Mouse (Mus musculus) stomach, embryonic 14.5 days (tissue): ENCODE measurements at regions not wholly inside any gene's neighbourhood (a gene's known extent, or its start where the extent isn't known, plus 50 kb on each side); places are given as distances from the start of the nearest gene placed in this dataset.

Experiments
- ATAC-seq: fragments of 200-750 bp; cut with Nextera tagmentation; 2 replicates; pipeline ENCODE4 v1.8.0; 2017; ENCODE audit warnings: low read depth, moderate TSS enrichment; ENCODE audit not compliant: insufficient number of reproducible peaks, insufficient read depth, low FRiP score
- H3K27ac ChIP-seq: fragments of 300-500 bp; sonication (generic); 2 replicates; pipeline ENCODE4 v1.5.1; 2014; ENCODE audit warnings: mild to moderate bottlenecking, low read length, moderate library complexity, mixed read lengths
- H3K27me3 ChIP-seq: fragments of 300-500 bp; sonication (generic); 2 replicates; pipeline ENCODE4 v1.6.1; 2014; ENCODE audit warnings: low read length, control low read depth, mixed read lengths; ENCODE audit not compliant: control insufficient read depth, insufficient read depth
- H3K36me3 ChIP-seq: fragments of 300-500 bp; sonication (generic); 2 replicates; pipeline ENCODE4 v1.6.1; 2014; ENCODE audit warnings: mild to moderate bottlenecking, control low read depth, low read length, moderate library complexity, mixed read lengths; ENCODE audit not compliant: control insufficient read depth, insufficient read depth
- H3K4me1 ChIP-seq: fragments of 300-500 bp; sonication (generic); 2 replicates; pipeline ENCODE4 v1.6.1; 2014; ENCODE audit warnings: low read length, control low read depth, mixed read lengths; ENCODE audit not compliant: control insufficient read depth, insufficient read depth
- H3K4me2 ChIP-seq: fragments of 300-500 bp; sonication (generic); replicated peaks from 2 replicates; pipeline ENCODE4 v1.6.1; 2014; ENCODE audit warnings: low read depth, low read length, control low read depth
- H3K4me3 ChIP-seq: fragments of 300-500 bp; sonication (generic); 2 replicates; pipeline ENCODE4 v1.5.1; 2014; ENCODE audit warnings: low read depth, low read length, control low read depth
- H3K9ac ChIP-seq: fragments of 300-500 bp; sonication (generic); replicated peaks from 2 replicates; pipeline ENCODE4 v1.6.1; 2014; ENCODE audit warnings: low read depth, mild to moderate bottlenecking, control low read depth, low read length, moderate library complexity, mixed read lengths
- H3K9me3 ChIP-seq: fragments of 300-500 bp; sonication (generic); 2 replicates; pipeline ENCODE4 v1.6.1; 2016; ENCODE audit warnings: low read depth, low read length, control low read depth; ENCODE audit not compliant: control insufficient read depth
- WGBS: fragments of 180-500 bp; shearing (Covaris S2); extraction: QIAGEN DNeasy Blood & Tissue Kit; methylation state at CpG from one replicate; pipeline ENCODE4 v1.1.7; 2014; 5-methylcytosine and 5-hydroxymethylcytosine counted together

- no peak overlapping the region for H3K9ac ChIP-seq
- H3K27me3 ChIP-seq: no peaks in the 10 kb centered on the region
- H3K4me3 ChIP-seq: no peak overlapping the region
- no peaks in the 10 kb centered on the region for H3K9me3 ChIP-seq
- WGBS: 62% methylated on average over 1 of the region's 1 CpGs
- no peak overlapping the region for H3K27ac ChIP-seq
- no peak for ATAC-seq
- no peaks in the 10 kb centered on the region for H3K36me3 ChIP-seq
- no peaks in the 10 kb centered on the region for H3K4me1 ChIP-seq
- no peak overlapping the region for H3K4me2 ChIP-seq
Observed at GRCm38 (mm10) chr5:126875842-126876241, 365.8 kb upstream of the Tmem132c start.

- H3K27me3 ChIP-seq: no peaks in the 10 kb centered on the region
- H3K36me3 ChIP-seq: no peaks in the 10 kb centered on the region
- ATAC-seq: no peak
- no peaks in the 10 kb centered on the region; the same call in 1 of the 2 replicates for H3K9me3 ChIP-seq
- H3K9ac ChIP-seq: no peak overlapping the region
- no peaks in the 10 kb centered on the region for H3K4me1 ChIP-seq
- WGBS: 69% methylated on average over 1 of the region's 1 CpGs
- no peak overlapping the region for H3K4me3 ChIP-seq
- no peak overlapping the region for H3K4me2 ChIP-seq
- H3K27ac ChIP-seq: no peak overlapping the region
Observed at GRCm38 (mm10) chr5:126890710-126891109, 350.9 kb upstream of the Tmem132c start.

- H3K27me3 ChIP-seq: no peaks in the 10 kb centered on the region
- no peak overlapping the region for H3K4me3 ChIP-seq
- H3K9me3 ChIP-seq: no peaks in the 10 kb centered on the region; the same call in 1 of the 2 replicates
- ATAC-seq: no peak
- H3K4me1 ChIP-seq: no peaks in the 10 kb centered on the region
- no peaks in the 10 kb centered on the region for H3K36me3 ChIP-seq
- WGBS: 85% methylated on average over 4 of the region's 4 CpGs
- no peak overlapping the region for H3K9ac ChIP-seq
- H3K27ac ChIP-seq: no peak overlapping the region
- no peak overlapping the region for H3K4me2 ChIP-seq
Observed at GRCm38 (mm10) chr5:126893063-126893462, 348.5 kb upstream of the Tmem132c start.

GRCm38 (mm10) chr5:126910084-126910483 is 331.5 kb upstream of the Tmem132c start:
- H3K9ac ChIP-seq: no peak overlapping the region
- H3K27me3 ChIP-seq: no peaks in the 10 kb centered on the region
- no peak overlapping the region for H3K4me3 ChIP-seq
- no peak for ATAC-seq
- H3K27ac ChIP-seq: no peak overlapping the region
- H3K4me2 ChIP-seq: no peak overlapping the region
- H3K36me3 ChIP-seq: no peaks in the 10 kb centered on the region
- 91% methylated on average over 2 of the region's 2 CpGs for WGBS
- H3K4me1 ChIP-seq: no peaks in the 10 kb centered on the region
- no peaks in the 10 kb centered on the region for H3K9me3 ChIP-seq

- Histone ChIP-seq H3K4me3 (no peak overlapping the region), H3K9ac (no peak overlapping the region), H3K27me3 (no peaks in the 10 kb centered on the region), H3K4me1 (no peaks in the 10 kb centered on the region), H3K36me3 (no peaks in the 10 kb centered on the region), H3K9me3 (no peaks in the 10 kb centered on the region), H3K27ac (no peak overlapping the region), H3K4me2 (no peak overlapping the region)
- ATAC-seq: no peak
- WGBS: 71% methylated on average over 7 of the region's 7 CpGs
Observed at GRCm38 (mm10) chr5:126917300-126917699, 324.3 kb upstream of the Tmem132c start.

GRCm38 (mm10) chr5:126933466-126933865 is 308.1 kb upstream of the Tmem132c start:
- H3K9ac ChIP-seq: no peak overlapping the region
- H3K27ac ChIP-seq: no peak overlapping the region
- no peaks in the 10 kb centered on the region for H3K36me3 ChIP-seq
- H3K27me3 ChIP-seq: no peaks in the 10 kb centered on the region
- 56% methylated on average over 2 of the region's 2 CpGs for WGBS
- H3K4me2 ChIP-seq: no peak overlapping the region
- no peak overlapping the region for H3K4me3 ChIP-seq
- H3K9me3 ChIP-seq: no peaks in the 10 kb centered on the region
- ATAC-seq: no peak
- no peaks in the 10 kb centered on the region for H3K4me1 ChIP-seq

- Histone ChIP-seq H3K27ac (no peak overlapping the region), H3K9ac (no peak overlapping the region), H3K4me2 (no peak overlapping the region), H3K9me3 (no peaks in the 10 kb centered on the region), H3K4me3 (no peak overlapping the region), H3K36me3 (no peaks in the 10 kb centered on the region), H3K27me3 (no peaks in the 10 kb centered on the region), H3K4me1 (no peaks in the 10 kb centered on the region)
- ATAC-seq: no peak
- 69% methylated on average over 7 of the region's 7 CpGs for WGBS
Observed at GRCm38 (mm10) chr5:126944861-126945260, 296.7 kb upstream of the Tmem132c start.

- ATAC-seq: no peak
- H3K27me3 ChIP-seq: no peaks in the 10 kb centered on the region
Observed at GRCm38 (mm10) chr5:126954189-126954588, 287.4 kb upstream of the Tmem132c start.

GRCm38 (mm10) chr5:126954634-126955033 is 287.0 kb upstream of the Tmem132c start:
- H3K9ac ChIP-seq: no peak overlapping the region
- H3K27ac ChIP-seq: no peak overlapping the region
- no peak overlapping the region for H3K4me2 ChIP-seq
- 73% methylated on average over 6 of the region's 6 CpGs for WGBS
- H3K4me1 ChIP-seq: no peaks in the 10 kb centered on the region
- H3K36me3 ChIP-seq: no peaks in the 10 kb centered on the region
- no peaks in the 10 kb centered on the region for H3K9me3 ChIP-seq
- no peaks in the 10 kb centered on the region for H3K27me3 ChIP-seq
- H3K4me3 ChIP-seq: no peak overlapping the region
- ATAC-seq: no peak

More at GRCm38 (mm10) chr5:126954189-126954588, 287.4 kb upstream of the Tmem132c start:
- Histone ChIP-seq H3K36me3 (no peaks in the 10 kb centered on the region), H3K9me3 (no peaks in the 10 kb centered on the region), H3K4me2 (no peak overlapping the region), H3K4me1 (no peaks in the 10 kb centered on the region), H3K4me3 (no peak overlapping the region), H3K9ac (no peak overlapping the region), H3K27ac (no peak overlapping the region)
- WGBS: 57% methylated on average over 5 of the region's 5 CpGs
